Mouse (Mus musculus): Measurements from ENCODE around the gene Emid1.

- TF ChIP-seq CTCF (IDR thresholded peaks at IDR 0.05; ENCODE audit: control insufficient read depth, insufficient read depth, low read length) = no peak
- TF ChIP-seq POLR2A (IDR thresholded peaks at IDR 0.05; ENCODE audit: borderline replicate concordance, control insufficient read depth, low read depth, low read length) = no peak
Observed at GRCm38 (mm10) chr11:5063561-5064281, 88.3 kb downstream of the Emid1 start.
